Mouse (Mus musculus): ENCODE results near the gene Egln3.

- TF ChIP-seq CTCF (IDR thresholded peaks at IDR 0.05; ENCODE audit: borderline replicate concordance, extremely low read depth, insufficient read depth, insufficient read length), result no peak
- TF ChIP-seq POLR2A (IDR thresholded peaks at IDR 0.05; ENCODE audit: borderline replicate concordance, extremely low read depth, insufficient read depth, insufficient read length, poor library complexity, severe bottlenecking), result no peak
These were observed 43.4 kb downstream of the Egln3 start for GRCm38 (mm10) chr12:54160279-54160678.

All from brain, embryonic 14.5 days (tissue).